Mouse (Mus musculus) bone marrow, adult 2 months (tissue): ENCODE results near the gene Crtc3. TPM values are rescaled to one million over a fixed set of nuclear protein-coding genes. Genes with fewer than 3 reads are reported as not detected.

Experiments
- H3K27ac ChIP-seq: fragments of 200-500 bp; 2 replicates; pipeline ENCODE4 v1.5.1; 2012; ENCODE audit warnings: low read depth, mild to moderate bottlenecking, control low read depth, inconsistent platforms, low read length; ENCODE audit not compliant: control insufficient read depth, poor library complexity, insufficient read depth
- H3K4me1 ChIP-seq: fragments of 200-500 bp; 2 replicates; pipeline ENCODE4 v1.6.1; 2011; ENCODE audit warnings: low read length; ENCODE audit not compliant: control insufficient read depth, insufficient read depth
- H3K4me3 ChIP-seq: fragments of 200-500 bp; replicated peaks from 2 replicates; pipeline ENCODE3; 2011; ENCODE audit warnings: mild to moderate bottlenecking, low read depth, low read length, control low read depth; ENCODE audit not compliant: control insufficient read depth
- CTCF ChIP-seq: fragments of 200-500 bp; IDR thresholded peaks from 2 replicates; pipeline ENCODE4 v1.5.1; 2011; ENCODE audit warnings: low read length, control low read depth; ENCODE audit not compliant: control insufficient read depth, insufficient read depth
- POLR2A ChIP-seq: fragments of 200-500 bp; IDR thresholded peaks from 2 replicates; pipeline ENCODE4 v1.6.1; 2011; ENCODE audit warnings: low read depth, mild to moderate bottlenecking, control low read depth, low read length, borderline replicate concordance; ENCODE audit not compliant: control insufficient read depth
- WGBS: fragments of 180-500 bp; shearing (Covaris S2); methylation state at CpG from one replicate; pipeline ENCODE4 v1.1.7; 2018; 5-methylcytosine and 5-hydroxymethylcytosine counted together
- polyA plus RNA-seq: library from polyadenylated mRNA; stranded (reverse); fragments of >200 nt; gene quantifications from 2 replicates; pipeline ENCODE4 v1.2.4, GENCODE M21; 2011; ENCODE audit warnings: low replicate concordance; ENCODE audit not compliant: missing spikeins, insufficient read depth, insufficient read length

The Crtc3 gene
- polyA plus RNA-seq, 1 experiment: 5.7 TPM

DNA sequence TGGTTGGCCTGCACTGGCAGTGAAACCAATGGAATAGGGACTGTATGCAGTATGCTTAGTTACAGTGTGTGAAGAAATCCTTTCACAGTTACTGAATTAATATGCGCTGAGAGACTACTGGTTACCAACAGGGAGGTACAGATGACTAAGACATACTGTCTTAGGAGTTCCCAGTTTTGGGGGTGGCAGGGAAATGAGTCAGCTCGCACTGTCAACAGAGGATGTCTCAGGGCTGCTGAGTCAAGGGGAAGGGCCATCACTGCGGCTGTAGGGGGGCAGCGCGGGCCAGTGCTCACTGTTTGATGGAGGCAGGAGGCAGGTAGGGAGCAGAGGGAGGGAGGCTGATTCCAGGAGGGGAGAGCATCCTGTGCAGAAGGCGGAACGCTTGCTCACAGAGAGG, 26.6 kb upstream of the Crtc3 start:
- Histone ChIP-seq H3K4me1 (peaks cover 2% of the 10 kb centered on the region; the same call in 1 of the 2 replicates), H3K4me3 (no peak overlapping the region), H3K27ac (peak overlapping the region; percentile 65)
- 38% methylated on average over 7 of the region's 7 CpGs for WGBS
- TF ChIP-seq CTCF: no peak

- peaks cover 2% of the 10 kb centered on the region; the same call in 1 of the 2 replicates for H3K4me1 ChIP-seq
- no peak overlapping the region for H3K27ac ChIP-seq
- 47% methylated on average over 8 of the region's 8 CpGs for WGBS
- H3K4me3 ChIP-seq: no peak overlapping the region
- TF ChIP-seq POLR2A (no peak), CTCF (no peak)
Observed at GRCm38 (mm10) chr7:80711496-80711895, 22.8 kb upstream of the Crtc3 start.

DNA sequence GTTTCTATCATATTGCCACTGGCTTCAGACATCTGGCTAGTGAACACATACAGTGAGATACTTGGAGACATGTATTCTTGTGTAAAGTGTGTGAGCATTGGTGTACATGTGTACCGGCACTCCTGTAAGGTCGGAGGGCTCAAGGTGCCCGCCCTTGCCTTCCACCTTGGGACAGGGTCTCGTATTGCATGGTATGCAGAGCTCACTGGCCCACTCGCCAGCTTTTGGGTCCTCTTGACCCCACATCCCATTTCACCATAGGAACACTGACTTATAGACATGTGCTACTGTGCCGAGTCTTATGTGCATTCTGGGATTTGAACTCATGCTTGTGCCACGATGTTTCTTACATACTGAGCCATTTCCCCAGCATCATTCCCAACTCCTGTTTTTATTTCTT, 21.7 kb upstream of the Crtc3 start:
- Histone ChIP-seq H3K4me1 (peaks cover 2% of the 10 kb centered on the region; the same call in 1 of the 2 replicates), H3K4me3 (no peak overlapping the region), H3K27ac (no peak overlapping the region)
- TF ChIP-seq POLR2A (no peak), CTCF (no peak)
- WGBS: 88% methylated on average over 7 of the region's 7 CpGs

DNA sequence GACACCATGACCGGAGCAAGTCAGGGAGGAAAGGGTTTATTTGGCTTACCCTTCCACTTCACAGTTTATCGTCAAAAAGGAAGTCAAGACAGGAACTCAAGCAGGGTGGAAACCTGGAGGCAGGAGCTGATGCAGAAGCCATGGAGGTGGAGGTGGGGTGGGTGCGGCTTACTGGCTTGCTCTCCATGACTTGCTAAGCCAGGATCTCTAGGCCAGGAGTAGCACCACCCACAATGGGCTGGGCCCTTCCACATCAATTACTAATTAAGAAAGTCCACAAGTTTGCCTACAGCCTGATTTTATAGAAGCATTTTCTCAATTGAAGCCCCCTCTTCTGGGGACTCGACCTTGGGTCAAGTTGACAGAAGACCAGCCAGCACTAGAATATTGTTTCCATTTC, 15.4 kb upstream of the Crtc3 start:
- H3K4me3 ChIP-seq: no peak overlapping the region
- peaks cover 1% of the 10 kb centered on the region; the same call in 1 of the 2 replicates for H3K4me1 ChIP-seq
- TF ChIP-seq POLR2A (no peak), CTCF (no peak)
- no peak overlapping the region for H3K27ac ChIP-seq
- WGBS: 66% methylated on average over 4 of the region's 4 CpGs

- whole genome bisulfite sequencing: 61% methylated on average over 6 of the region's 6 CpGs
- TF ChIP-seq POLR2A (no peak), CTCF (no peak)
- H3K27ac ChIP-seq: no peak overlapping the region
- H3K4me1 ChIP-seq: peaks cover 5% of the 10 kb centered on the region
- no peak overlapping the region for H3K4me3 ChIP-seq
Observed at GRCm38 (mm10) chr7:80702510-80702909, 13.8 kb upstream of the Crtc3 start.

- no peak overlapping the region for H3K4me3 ChIP-seq
- H3K4me1 ChIP-seq: peaks cover 7% of the 10 kb centered on the region
- H3K27ac ChIP-seq: no peak overlapping the region
- TF ChIP-seq POLR2A: no peak
- no peak for TF ChIP-seq CTCF
- 66% methylated on average over 8 of the region's 8 CpGs for WGBS
Observed at GRCm38 (mm10) chr7:80699709-80700108, 11.0 kb upstream of the Crtc3 start.

- WGBS: 56% methylated on average over 3 of the region's 3 CpGs
- Histone ChIP-seq H3K4me1 (peaks cover 7% of the 10 kb centered on the region), H3K4me3 (no peak overlapping the region), H3K27ac (no peak overlapping the region)
- TF ChIP-seq CTCF: no peak
- TF ChIP-seq POLR2A: no peak
Observed at GRCm38 (mm10) chr7:80698940-80699339, 10.3 kb upstream of the Crtc3 start.

DNA sequence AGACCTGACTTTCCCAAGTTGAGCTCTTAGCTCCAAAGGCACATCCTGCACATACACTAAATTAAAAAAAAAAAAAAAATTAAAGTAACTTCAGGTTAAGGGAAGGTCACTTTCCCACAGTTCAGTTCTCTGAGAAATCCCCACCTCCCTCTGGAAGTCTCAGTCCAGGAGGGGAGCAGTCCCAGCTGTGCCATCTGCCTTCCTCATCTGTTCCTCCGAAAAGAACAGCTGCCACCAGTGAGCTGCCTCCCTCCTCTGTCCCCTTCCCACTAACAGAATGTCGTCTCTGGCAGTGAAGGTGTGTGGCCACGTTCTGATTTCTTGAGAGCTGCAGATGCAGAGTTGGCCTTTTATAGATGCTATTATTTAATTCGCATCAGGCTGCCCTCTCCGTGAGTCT, 9.2 kb upstream of the Crtc3 start:
- Histone ChIP-seq H3K27ac (peak overlapping the region; percentile 59), H3K4me1 (peaks cover 7% of the 10 kb centered on the region), H3K4me3 (no peak overlapping the region)
- no peak for TF ChIP-seq CTCF
- 67% methylated on average over 5 of the region's 5 CpGs for WGBS

DNA sequence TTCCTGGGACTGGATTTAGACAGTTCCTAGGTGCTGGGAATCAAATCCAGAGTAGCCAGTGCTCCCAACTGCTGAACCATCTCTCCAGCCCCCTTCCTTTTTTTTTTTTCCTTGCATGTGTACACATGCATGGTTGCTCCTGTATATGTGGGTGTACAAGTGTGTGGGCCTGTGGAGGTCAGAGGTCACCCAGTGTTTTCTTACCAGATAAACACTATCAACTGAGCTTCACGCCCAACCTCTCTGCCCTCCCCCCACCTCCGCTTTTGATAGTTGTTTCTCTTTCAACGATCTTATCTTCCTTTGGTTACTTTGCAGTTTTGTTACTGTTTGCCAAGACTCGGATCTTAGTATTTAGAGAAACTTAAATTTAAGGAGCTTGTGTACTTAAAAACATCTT, 8.2 kb upstream of the Crtc3 start:
- Histone ChIP-seq H3K4me1 (peaks cover 7% of the 10 kb centered on the region), H3K27ac (no peak overlapping the region), H3K4me3 (no peak overlapping the region)
- WGBS: 28% methylated on average over 4 of the region's 4 CpGs
- TF ChIP-seq CTCF (no peak), POLR2A (no peak)
